Mouse (Mus musculus): ENCODE measurements at regions not wholly inside any gene's neighbourhood (a gene's known extent, or its start where the extent isn't known, plus 50 kb on each side); places are given as distances from the start of the nearest gene placed in this dataset.

DNA sequence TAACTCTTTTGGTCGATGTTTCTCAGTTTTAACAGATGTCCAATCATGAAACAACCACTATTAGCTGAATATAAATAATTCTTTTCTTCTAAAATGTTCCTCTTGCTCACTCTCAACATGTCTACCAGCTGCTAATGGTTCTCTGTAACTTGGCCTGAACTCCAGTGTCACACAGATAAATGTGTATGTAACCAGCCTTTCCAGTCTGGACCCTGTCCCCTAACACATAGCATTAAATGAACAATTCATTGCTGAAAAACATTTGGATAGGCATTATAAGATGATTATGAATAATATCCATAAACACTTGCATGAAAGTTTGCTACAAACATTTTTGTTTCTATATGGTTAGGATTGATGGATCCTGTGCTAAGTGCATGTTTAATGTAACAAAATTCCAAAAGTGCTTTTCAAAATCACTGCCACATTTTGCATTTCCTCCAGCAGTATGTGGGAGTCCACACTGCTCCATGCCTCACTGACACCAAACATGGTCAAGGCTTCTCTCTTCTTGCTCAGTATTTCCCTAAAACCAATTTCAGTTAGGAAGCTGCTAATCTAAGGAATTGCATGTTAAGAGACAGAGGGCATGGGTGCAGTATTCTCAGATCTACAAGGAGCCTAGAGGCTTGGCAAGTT is 82.1 kb upstream of the Thbs1 start:
- DNase-seq (ENCODE audit: low read depth, low spot score): no peak

DNA sequence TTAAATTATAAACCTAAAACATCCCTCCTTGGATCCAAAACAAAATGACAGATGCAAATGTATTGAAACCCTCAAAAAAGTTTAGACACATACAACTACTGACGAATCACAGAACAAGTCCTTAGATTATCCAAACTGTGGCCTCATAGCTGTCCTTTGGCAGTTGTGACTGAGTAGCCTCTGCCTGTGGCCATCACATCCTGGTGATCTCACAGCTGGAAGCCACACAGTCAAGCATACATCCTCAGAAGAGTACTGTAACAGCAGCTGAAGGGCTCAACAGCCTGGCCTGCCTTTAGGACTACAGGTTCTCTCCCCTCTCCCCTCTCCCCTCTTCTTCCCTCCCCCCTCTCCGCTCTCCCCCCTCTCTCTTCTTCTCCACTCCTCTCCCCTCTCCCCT is 80.0 kb upstream of the Thbs1 start:
- DNase-seq (ENCODE audit: low read depth, low spot score): no peak

DNA sequence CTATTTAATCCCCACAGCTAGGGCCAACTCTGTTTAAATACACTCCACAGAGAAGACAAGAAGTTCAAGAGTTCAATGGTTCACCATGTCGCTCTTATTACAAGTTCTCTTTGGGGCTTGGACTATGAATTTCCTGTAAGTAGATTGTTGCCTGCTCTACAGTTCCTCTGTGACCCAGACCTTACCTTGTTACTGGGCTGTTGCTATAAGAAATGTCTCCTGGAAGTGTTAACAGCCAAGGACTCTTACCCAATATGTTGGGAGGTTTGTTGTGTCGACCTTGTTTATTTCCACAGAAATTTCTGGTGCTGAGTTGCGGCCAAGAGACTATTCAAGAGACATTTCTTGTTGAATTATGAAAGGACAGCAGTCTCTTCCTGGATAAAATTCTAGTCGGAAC is 78.3 kb upstream of the Thbs1 start:
- DNase-seq (ENCODE audit: low read depth, low spot score): no peak

DNA sequence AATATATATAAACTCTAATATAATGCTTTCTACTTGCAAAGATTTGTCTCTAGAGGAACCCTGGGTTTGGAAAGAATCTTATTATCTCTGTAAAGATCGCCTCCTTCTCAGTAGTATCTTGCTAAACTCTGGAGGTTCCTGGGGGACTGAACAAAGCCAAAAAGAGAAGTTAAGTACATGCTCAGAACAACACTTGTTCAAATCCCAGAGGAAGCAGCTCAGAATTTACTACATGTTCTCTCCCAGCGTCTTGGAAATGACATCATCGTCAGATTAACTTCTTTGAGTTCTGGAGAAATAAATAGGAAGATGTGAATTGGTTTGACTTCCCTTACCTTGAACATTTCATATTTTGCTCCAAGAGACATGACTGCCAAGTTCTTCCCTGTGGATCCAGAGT is 77.7 kb upstream of the Thbs1 start:
- DNase-seq (ENCODE audit: low read depth, low spot score): no peak

DNA sequence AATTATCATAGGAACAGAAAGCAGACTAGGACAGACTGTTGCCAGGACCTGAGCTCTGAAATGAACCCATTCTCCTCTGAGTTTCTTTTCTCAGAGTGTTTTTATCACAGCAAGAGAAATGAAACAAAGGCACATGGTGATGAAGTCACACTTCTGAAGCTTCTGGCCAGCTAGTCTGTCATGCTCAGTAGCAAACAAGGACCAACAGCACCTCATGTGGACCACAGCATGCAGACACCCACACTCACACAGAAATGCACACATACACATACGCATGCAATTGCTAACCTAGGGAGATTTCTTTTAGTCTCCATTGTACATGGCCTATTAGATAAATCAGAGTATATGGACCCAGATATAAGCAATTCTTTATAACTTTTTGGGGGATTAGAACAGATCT is 76.3 kb upstream of the Thbs1 start:
- DNase-seq (ENCODE audit: low read depth, low spot score): no peak

DNA sequence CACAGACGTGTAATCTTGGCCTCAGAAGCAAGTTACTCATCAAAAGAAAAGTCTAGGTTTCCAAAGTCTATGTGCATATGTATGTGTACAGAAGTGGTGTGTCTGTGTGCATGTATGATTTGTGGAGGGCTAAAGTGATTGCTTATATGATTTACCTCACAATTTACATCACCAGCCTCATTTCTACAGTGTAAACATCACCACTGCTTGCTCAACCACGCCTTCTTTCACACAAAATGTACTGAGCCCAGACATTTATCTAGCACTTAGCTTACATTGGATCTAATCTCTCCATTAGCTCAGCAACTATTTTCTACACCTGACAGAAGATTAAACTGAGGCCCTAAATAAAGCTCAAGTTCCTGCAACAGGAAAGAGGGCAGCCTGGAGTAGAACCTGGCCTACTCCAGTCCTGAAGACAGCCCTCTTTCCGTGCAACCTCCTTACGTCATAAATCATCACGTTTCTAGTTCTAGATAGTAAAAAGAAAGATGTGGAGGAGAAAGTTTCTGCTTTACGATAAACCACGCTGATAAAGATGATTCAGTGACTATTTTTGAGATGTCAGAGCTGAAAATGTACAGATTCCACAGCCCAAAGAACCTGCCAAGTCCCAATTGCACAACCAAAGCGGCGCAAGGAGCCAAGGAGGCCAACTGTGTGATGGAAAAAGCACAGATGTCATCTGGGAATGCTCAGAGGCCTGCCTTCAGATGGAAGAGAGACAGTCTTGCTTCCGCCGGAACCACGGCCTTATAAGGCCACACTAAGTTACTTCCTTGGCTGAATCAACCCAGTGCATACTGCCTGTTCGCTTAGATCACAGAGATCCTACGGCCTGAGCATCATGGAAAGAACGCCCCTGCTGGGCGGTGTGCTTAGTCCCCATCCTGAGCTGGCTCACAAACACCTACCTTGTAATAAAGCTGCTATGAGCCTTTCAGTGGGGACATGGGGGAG is 72.5 kb upstream of the Thbs1 start:
- no peak for DNase-seq (ENCODE audit: low read depth, low spot score)

DNA sequence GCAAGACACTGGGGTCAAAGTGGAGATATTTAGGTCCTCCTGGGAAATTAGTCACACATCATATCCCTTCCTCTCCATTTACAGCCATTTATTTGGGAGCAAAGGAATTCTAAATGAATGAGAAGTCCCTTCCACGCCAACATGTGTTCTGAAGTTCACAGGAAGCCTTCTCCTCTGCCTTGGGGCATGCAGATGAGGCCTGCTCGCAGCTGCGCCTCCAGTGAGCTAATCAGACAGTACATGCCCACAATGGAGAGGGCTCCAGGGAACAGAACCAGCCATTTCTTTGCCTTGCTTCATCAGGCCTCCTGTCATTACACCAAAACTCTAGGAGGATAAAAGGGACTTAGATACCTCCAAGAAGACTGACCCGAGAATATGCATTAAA is 71.9 kb upstream of the Thbs1 start:
- no peak for DNase-seq (ENCODE audit: low read depth, low spot score)

DNA sequence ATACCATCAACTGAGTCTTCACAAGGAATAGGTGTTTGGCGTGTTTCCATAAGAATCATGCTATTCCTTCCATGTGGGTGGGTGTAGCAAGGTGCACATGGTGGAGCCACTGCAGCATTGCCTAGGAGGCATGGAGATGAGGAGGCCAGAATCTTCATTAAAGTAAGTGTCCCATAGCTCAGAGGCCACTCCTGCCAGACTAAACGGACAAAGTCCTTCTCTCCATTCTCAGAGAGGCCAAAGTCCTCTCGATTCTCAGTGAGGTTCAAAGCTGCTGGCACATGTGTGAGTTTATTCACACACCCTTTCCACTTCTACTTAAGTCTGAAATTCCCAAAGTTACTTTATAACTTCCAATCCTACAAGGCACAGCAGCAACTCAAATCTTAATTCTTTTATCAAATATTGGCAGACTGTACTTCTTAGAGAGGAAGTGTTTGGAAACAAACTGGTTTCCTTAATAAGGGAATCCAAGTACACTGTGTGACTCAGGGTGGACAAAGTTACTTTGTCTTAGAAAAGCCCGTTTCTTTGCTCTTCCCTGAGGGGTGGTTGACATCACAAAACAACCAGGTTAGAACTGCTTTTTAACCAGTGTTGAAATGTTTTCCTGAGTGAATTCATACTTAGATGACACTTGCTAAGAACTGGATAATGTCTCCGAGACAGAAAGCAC is 69.2 kb upstream of the Thbs1 start:
- no peak for DNase-seq (ENCODE audit: low read depth, low spot score)

DNA sequence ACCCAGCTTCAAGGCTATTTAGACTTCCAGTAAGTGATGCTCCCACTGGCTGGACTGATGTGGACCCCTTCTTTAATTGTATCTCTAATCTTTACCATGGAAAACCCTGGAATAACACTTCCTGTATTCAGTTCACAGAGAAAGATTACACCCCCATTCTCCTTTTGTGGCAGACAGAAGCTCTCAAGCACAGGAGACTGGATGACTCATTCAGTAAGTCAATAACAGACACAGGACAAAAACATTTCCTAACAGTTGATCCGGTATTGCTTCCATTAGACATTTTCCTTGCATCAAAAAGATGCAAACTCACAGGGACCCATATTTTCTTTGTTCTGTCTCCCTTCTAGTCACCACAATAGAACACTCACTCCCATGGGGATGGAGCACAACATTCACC is 67.0 kb upstream of the Thbs1 start:
- no peak for DNase-seq (ENCODE audit: low read depth, low spot score)

DNA sequence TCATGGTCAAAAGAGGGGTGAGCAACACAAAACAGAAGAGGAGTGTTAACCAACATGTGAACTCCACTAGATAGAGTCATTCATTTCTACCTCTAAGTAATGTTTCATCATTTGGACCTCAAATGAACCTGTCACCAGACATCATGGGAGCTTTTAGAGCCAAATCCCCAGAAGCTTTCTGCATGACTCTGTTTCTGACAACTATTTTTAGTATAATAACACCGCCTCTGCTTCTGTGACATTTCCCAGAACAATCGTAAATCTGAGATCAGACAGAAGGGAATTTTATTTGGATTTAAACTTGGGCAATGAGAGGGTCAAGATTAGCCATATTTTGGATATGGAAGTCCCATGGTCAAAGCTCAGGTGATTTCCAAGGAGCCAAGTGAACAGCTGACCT is 61.4 kb upstream of the Thbs1 start:
- no peak for DNase-seq (ENCODE audit: low read depth, low spot score)

DNA sequence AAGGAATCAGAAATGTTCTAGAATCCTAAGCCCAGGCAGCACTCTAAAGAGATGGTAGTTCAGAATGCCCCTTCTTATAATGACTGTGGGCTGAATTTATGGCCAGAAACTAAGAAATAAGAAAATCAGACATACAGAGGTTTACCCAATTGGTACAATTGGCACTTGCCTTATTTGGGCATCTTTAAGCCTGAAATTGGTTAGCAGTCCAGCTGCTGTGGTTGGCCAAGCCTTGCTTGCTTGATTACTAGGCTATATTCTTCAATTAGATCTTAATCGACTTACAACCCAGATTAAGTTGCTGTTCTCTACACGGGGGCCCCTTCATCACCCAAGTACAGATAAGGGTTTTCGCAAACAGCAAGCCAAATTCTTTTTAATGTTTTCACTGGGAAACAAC is 60.1 kb upstream of the Thbs1 start:
- DNase-seq (ENCODE audit: low read depth, low spot score): no peak

DNA sequence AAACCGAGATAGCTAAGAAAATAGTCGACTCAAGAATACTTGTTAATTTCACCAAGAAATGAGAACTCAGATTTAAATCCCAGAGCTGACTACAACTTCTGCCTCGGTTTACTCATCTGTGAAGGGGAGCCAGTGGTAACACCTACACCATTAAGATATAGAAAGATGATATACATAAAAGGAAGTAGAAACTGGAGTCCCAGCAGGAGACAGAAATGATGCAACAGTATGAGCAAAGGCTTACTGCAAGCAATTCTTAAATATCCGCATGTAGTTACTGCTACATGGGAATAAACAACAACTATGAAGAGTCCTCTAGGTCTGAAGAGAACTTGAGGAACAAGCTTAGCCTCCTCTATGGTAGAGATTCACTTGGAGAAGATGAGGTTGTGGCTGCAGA is 58.2 kb upstream of the Thbs1 start:
- DNase-seq (ENCODE audit: low read depth, low spot score): no peak

DNA sequence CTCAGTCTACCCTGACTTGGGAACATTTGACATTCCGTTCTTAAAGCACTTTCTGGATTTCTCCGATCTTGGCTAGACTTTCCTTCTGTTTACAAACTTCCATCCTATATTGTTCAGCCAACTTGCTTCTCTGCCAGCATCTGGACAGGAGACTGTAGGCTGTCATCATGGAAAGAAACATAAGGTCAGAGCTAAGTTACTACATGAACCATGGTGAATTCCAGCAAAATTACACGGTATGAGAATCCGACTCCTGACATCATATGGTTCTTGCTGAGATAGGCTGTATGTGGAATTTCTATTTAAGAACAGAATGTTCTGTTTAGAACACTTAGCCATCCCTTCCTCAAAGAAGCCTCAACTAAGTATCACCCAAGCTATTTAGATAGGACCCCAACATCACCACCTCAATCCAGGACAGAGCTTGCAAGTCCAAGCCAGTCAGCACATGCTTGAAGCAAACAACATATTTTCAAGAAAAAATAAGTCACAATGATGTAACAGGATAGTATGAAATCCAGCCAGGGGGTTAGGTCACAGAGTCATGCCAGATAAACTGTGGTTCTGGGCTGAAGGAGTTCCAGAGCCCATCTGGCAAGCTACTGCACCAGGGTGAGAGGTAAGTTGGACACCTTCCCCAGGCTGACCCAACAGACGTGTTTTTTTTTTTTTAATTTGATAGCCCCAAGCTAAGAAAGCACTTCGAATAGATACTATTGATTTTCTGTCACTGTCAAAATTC is 52.9 kb upstream of the Thbs1 start:
- no peak for DNase-seq (ENCODE audit: low read depth, low spot score)

DNA sequence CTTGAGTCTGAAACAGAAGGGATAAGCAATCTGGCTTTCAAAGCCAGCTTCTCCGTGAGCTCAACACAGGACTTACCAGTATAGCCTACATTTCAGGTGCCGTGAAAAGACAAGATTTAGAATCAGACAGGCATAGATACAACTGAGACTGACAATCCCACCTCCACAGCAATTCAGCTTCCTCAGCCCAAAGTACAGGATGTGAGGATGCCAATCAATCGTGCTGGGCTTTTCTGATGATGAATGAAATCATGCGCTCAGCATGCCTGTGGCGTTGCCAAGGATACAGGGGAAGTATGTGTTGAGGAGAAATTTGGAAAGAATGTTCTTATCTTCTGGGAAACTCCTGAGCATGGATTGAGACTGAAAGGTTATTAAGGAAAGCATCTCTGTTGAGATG is 50.4 kb upstream of the Thbs1 start:
- DNase-seq (ENCODE audit: low read depth, low spot score): no peak
